Mouse (Mus musculus) CH12.LX (cell line): ENCODE measurements around the gene Gm20388. TPM values are rescaled to one million over a fixed set of nuclear protein-coding genes. Genes with fewer than 3 reads are reported as not detected.

ENCODE experiments used
- DNase-seq: peaks from one replicate; pipeline ENCODE4 v3.0.0-alpha.2; 2013; ENCODE audit errors: extremely low read depth
- H3K27ac ChIP-seq: 2 replicates; pipeline ENCODE4 v1.5.1; 2012; ENCODE audit warnings: low read depth, mild to moderate bottlenecking, control low read depth, moderate library complexity; ENCODE audit not compliant: insufficient read depth
- H3K27me3 ChIP-seq: replicated peaks from 2 replicates; pipeline ENCODE3; 2012; ENCODE audit warnings: inconsistent platforms
- H3K36me3 ChIP-seq, 2 experiments: replicated peaks in 1 of 2; 2 replicates each; pipeline versions ENCODE3 to v1.6.1; 2012; ENCODE audit warnings: inconsistent platforms in 1 of 2, low read length in 1 of 2, mild to moderate bottlenecking in 1 of 2, mixed read lengths in 1 of 2, moderate library complexity in 1 of 2; ENCODE audit not compliant: control insufficient read depth in 1 of 2, insufficient read depth in 1 of 2
- H3K4me1 ChIP-seq, 2 experiments: 2 replicates each; pipeline ENCODE4 v1.6.1; 2012; ENCODE audit warnings: inconsistent platforms in 1 of 2, moderate library complexity in 1 of 2; ENCODE audit not compliant: insufficient read depth in 2 of 2, control insufficient read depth in 1 of 2
- H3K4me2 ChIP-seq: 2 replicates; pipeline ENCODE4 v1.6.1; 2012; ENCODE audit warnings: low read depth, mild to moderate bottlenecking, control low read depth; ENCODE audit not compliant: poor library complexity, insufficient read depth, severe bottlenecking
- H3K4me3 ChIP-seq, 3 experiments: fragments of 150-350 bp in 1 of 3; sonication (generic) in 1 of 3; replicated peaks in 1 of 3; 2 replicates each; pipeline versions ENCODE3 to v1.5.1; 2011 to 2012; ENCODE audit warnings: low read depth in 2 of 3, low read length in 2 of 3, mild to moderate bottlenecking in 2 of 3, moderate library complexity in 2 of 3, control low read depth in 1 of 3, improper control_type of control experiment in 1 of 3, inconsistent platforms in 1 of 3, mixed read lengths in 1 of 3; ENCODE audit not compliant: poor library complexity in 1 of 3
- H3K79me2 ChIP-seq: replicated peaks from 2 replicates; pipeline ENCODE4 v1.6.1; 2012; ENCODE audit warnings: mild to moderate bottlenecking, moderate library complexity; ENCODE audit not compliant: control insufficient read depth, poor library complexity, insufficient read depth, severe bottlenecking; ENCODE audit errors: extremely low read depth
- H3K9ac ChIP-seq: 2 replicates; pipeline ENCODE4 v1.6.1; 2012; ENCODE audit warnings: low read depth, mild to moderate bottlenecking, control low read depth, moderate library complexity; ENCODE audit not compliant: insufficient read depth
- H3K9me3 ChIP-seq: replicated peaks from 2 replicates; pipeline ENCODE3; 2012; ENCODE audit warnings: low read length, inconsistent platforms, mixed read lengths
- BHLHE40 ChIP-seq: IDR thresholded peaks from 2 replicates; pipeline ENCODE4 v1.6.1; 2011; ENCODE audit warnings: mild to moderate bottlenecking, low read depth, low read length, improper control_type of control experiment
- CHD1 ChIP-seq: IDR thresholded peaks from 2 replicates; pipeline ENCODE4 v1.6.1; 2012; ENCODE audit warnings: low read depth, low read length, improper control_type of control experiment, inconsistent platforms
- CTCF ChIP-seq, 2 experiments: IDR thresholded peaks in 1 of 2; conservative IDR thresholded peaks in 1 of 2; 2 replicates each; pipeline ENCODE4 v1.5.1; 2011 to 2012; ENCODE audit warnings: low read depth in 2 of 2, low read length in 2 of 2, improper control_type of control experiment in 1 of 2, inconsistent platforms in 1 of 2, mild to moderate bottlenecking in 1 of 2, moderate library complexity in 1 of 2
- E2F4 ChIP-seq: IDR thresholded peaks from 2 replicates; pipeline ENCODE4 v1.6.1; 2011; ENCODE audit warnings: low read depth, low read length, improper control_type of control experiment; ENCODE audit not compliant: insufficient replicate concordance
- ELF1 ChIP-seq: IDR thresholded peaks from 2 replicates; pipeline ENCODE4 v1.6.1; 2014; ENCODE audit warnings: low read depth, mild to moderate bottlenecking, inconsistent platforms, low read length, improper control_type of control experiment
- IRF4 ChIP-seq: IDR thresholded peaks from 2 replicates; pipeline ENCODE4 v1.6.1; 2014; ENCODE audit warnings: low read depth, mild to moderate bottlenecking, inconsistent platforms, low read length, improper control_type of control experiment
- JUN ChIP-seq: IDR thresholded peaks from 2 replicates; pipeline ENCODE4 v1.6.1; 2011; ENCODE audit warnings: low read depth, mild to moderate bottlenecking, low read length, improper control_type of control experiment, moderate library complexity; ENCODE audit not compliant: insufficient read depth
- JUND ChIP-seq: conservative IDR thresholded peaks from 2 replicates; pipeline ENCODE4 v1.6.1; 2011; ENCODE audit warnings: low read depth, low read length, improper control_type of control experiment
- KAT2A ChIP-seq: IDR thresholded peaks from 2 replicates; pipeline ENCODE4 v1.6.1; 2012; ENCODE audit warnings: low read length, improper control_type of control experiment, inconsistent platforms; ENCODE audit not compliant: insufficient replicate concordance
- MAX ChIP-seq: IDR thresholded peaks from 2 replicates; pipeline ENCODE4 v1.6.1; 2011; ENCODE audit warnings: low read length, improper control_type of control experiment
- NRF1 ChIP-seq: IDR thresholded peaks from 2 replicates; pipeline ENCODE4 v1.6.1; 2014; ENCODE audit warnings: low read depth, mild to moderate bottlenecking, inconsistent platforms, low read length, improper control_type of control experiment, moderate library complexity
- POLR2A ChIP-seq: IDR thresholded peaks from 2 replicates; pipeline ENCODE4 v1.6.1; 2011; ENCODE audit warnings: low read depth, mild to moderate bottlenecking, improper control_type of control experiment, low read length
- RAD21 ChIP-seq: IDR thresholded peaks from 2 replicates; pipeline ENCODE4 v1.6.1; 2011; ENCODE audit warnings: low read depth, mild to moderate bottlenecking, low read length, improper control_type of control experiment, moderate library complexity
- RCOR1 ChIP-seq: conservative IDR thresholded peaks from 2 replicates; pipeline ENCODE4 v1.6.1; 2012; ENCODE audit warnings: low read depth, mild to moderate bottlenecking, inconsistent platforms, low read length, improper control_type of control experiment
- SMC3 ChIP-seq: IDR thresholded peaks from 2 replicates; pipeline ENCODE4 v1.6.1; 2011; ENCODE audit warnings: low read depth, low read length, improper control_type of control experiment
- TBP ChIP-seq: conservative IDR thresholded peaks from 2 replicates; pipeline ENCODE4 v1.6.1; 2011; ENCODE audit warnings: low read depth, low read length, improper control_type of control experiment
- TCF12 ChIP-seq: IDR thresholded peaks from 2 replicates; pipeline ENCODE4 v1.6.1; 2014; ENCODE audit warnings: low read depth, mild to moderate bottlenecking, inconsistent platforms, low read length, improper control_type of control experiment
- UBTF ChIP-seq: IDR thresholded peaks from 2 replicates; pipeline ENCODE4 v1.6.1; 2012; ENCODE audit warnings: low read depth, mild to moderate bottlenecking, inconsistent platforms, low read length, improper control_type of control experiment, moderate library complexity
- ZC3H11A ChIP-seq: IDR thresholded peaks from 2 replicates; pipeline ENCODE4 v1.6.1; 2012; ENCODE audit warnings: low read depth, mild to moderate bottlenecking, inconsistent platforms, low read length, improper control_type of control experiment
- dilution Hi-C: fragments of 300-500 bp; cut with MboI; formaldehyde crosslinking; loops from 2 replicates; pipeline ENCODE4 v1.14.3; 2020; ENCODE audit warnings: low sequenced_read_pairs; ENCODE audit not compliant: extremely low pct_unique_long_range_greater_than_20kb, extremely low pct_ligation_motif_present
- in situ Hi-C: fragments of 300-500 bp; cut with MboI; formaldehyde crosslinking; loops from 3 replicates; pipeline ENCODE4 v1.14.3; 2019; ENCODE audit warnings: low sequenced_read_pairs, low pct_ligation_motif_present, low pct_unique_long_range_greater_than_20kb, mixed read lengths
- polyA plus RNA-seq: library from polyadenylated mRNA; unstranded; fragments of >175 nt; gene quantifications from 2 replicates; pipeline ENCODE4 v1.2.1, GENCODE M21; 2012; ENCODE audit warnings: low read depth; ENCODE audit not compliant: insufficient read length
- total RNA-seq, 2 experiments: library from RNA; depleted of rRNA; stranded (reverse); fragments of 300-350 nt in 1 of 2; fragments of >200 nt in 1 of 2; gene quantifications; 2 replicates each; pipeline ENCODE4 v1.2.3; 2012 to 2014

The Gm20388 gene
- total and polyA plus RNA-seq, 3 experiments = 14.8 to 26.3 (median 22.2) TPM

GRCm38 (mm10) chr8:122008395-122008794 is 2097.8 kb downstream of the Gm20388 start:
- Histone ChIP-seq H3K36me3 (peaks cover 47 to 87% of the 10 kb centered on the region in 2 experiments), H3K4me3 (no peak overlapping the region), H3K4me2 (no peak overlapping the region), H3K4me1 (no peaks in the 10 kb centered on the region), H3K79me2 (no peaks in the 10 kb centered on the region), H3K9ac (no peak overlapping the region), H3K27me3 (no peaks in the 10 kb centered on the region), H3K9me3 (no peaks in the 10 kb centered on the region), H3K27ac (no peak overlapping the region)
- in situ Hi-C loops = no loop called here
- DNase-seq = no peak
- TF ChIP-seq JUN = no peak
- TF ChIP-seq BHLHE40 = no peak
- no peak for TF ChIP-seq POLR2A
- TF ChIP-seq RCOR1 = no peak
- TF ChIP-seq E2F4 = no peak
- no peak for TF ChIP-seq ELF1
- no peak for TF ChIP-seq UBTF
- no peak for TF ChIP-seq SMC3
- TF ChIP-seq MAX = no peak
- no peak for TF ChIP-seq TBP
- TF ChIP-seq TCF12 = no peak
- TF ChIP-seq ZC3H11A = no peak
- TF ChIP-seq RAD21 = no peak
- no peak for TF ChIP-seq CHD1
- no peak for TF ChIP-seq IRF4
- no peak for TF ChIP-seq JUND
- TF ChIP-seq KAT2A = no peak
- no peak for TF ChIP-seq NRF1
- TF ChIP-seq CTCF (conservative IDR thresholded peaks at IDR 0.05 in 1 of 2, IDR thresholded peaks at IDR 0.05 in 1 of 2; ENCODE audit: low read depth in 2 of 2, low read length in 2 of 2) = no peak
- dilution Hi-C loops = no loop called here

GRCm38 (mm10) chr8:122010638-122011037 is 2100.0 kb downstream of the Gm20388 start:
- in situ Hi-C loops = no loop called here
- Histone ChIP-seq H3K4me1 (no peaks in the 10 kb centered on the region), H3K79me2 (no peaks in the 10 kb centered on the region), H3K27me3 (no peaks in the 10 kb centered on the region), H3K36me3 (peaks cover 38 to 90% of the 10 kb centered on the region in 2 experiments), H3K9me3 (no peaks in the 10 kb centered on the region), H3K9ac (no peak overlapping the region), H3K4me2 (no peak overlapping the region), H3K4me3 (no peak overlapping the region), H3K27ac (no peak overlapping the region)
- TF ChIP-seq SMC3 = no peak
- DNase-seq = no peak
- dilution Hi-C loops = no loop called here
